Mouse (Mus musculus) layer of hippocampus, postnatal 36 days (tissue): ENCODE measurements around the gene Skil. TPM values are rescaled to one million over a fixed set of nuclear protein-coding genes. Genes with fewer than 3 reads are reported as not detected.
"Not testable (repeated sequence)": the region's sequence is repeated elsewhere in the genome, so short reads cannot be mapped to it uniquely, and the experiment has no call there.

Experiments used
- DNase-seq, 2 experiments: peaks; one replicate each; pipeline ENCODE4 v3.0.0; 2022
- total RNA-seq, 2 experiments: library from RNA; stranded (reverse); gene quantifications; 2 replicates each; pipeline ENCODE4 v1.2.3; 2021

The Skil gene
- total RNA-seq, 2 experiments from 2014 or later: 74.5 to 74.6 TPM

DNA sequence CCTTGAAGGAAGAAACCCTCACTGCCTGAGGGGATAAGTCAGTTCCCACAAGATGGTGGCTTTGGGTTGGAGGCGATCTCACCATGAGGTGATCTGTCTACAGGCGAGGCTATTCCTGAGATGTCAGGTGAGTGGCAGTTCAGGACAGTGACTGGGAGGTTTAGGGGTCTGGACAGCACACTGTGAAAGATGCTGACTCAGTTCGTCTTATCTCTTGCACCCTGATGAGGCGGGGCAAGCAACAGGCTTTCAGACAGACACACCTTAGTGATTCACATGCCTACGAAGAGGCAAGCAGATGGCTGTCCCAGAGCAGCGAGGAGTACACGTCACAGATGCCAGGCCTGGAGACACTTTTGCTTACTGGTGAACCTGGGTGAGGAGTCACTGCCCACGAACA, 39.4 kb downstream of the Skil start:
- DNase-seq: no peak

DNA sequence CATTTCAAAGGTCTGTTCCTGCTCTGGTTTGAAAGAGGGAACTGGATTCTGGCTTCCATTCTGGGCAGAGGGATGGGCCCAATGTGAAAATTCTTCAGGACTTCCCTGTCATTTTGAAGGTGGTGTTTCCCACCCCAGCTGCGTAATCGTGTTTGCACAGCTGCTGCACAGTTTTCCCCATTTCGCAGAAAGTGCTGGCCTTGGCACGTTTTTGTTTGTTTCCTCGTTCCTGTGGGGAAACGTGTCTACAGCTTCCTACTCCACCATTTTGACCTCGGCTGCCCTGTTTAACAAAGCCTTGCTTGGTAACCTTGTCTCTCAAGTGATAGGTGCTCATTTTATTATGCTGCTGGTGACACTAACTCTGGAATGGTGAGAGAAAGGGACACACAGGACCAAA, 39.8 kb downstream of the Skil start:
- no peak for DNase-seq

DNA sequence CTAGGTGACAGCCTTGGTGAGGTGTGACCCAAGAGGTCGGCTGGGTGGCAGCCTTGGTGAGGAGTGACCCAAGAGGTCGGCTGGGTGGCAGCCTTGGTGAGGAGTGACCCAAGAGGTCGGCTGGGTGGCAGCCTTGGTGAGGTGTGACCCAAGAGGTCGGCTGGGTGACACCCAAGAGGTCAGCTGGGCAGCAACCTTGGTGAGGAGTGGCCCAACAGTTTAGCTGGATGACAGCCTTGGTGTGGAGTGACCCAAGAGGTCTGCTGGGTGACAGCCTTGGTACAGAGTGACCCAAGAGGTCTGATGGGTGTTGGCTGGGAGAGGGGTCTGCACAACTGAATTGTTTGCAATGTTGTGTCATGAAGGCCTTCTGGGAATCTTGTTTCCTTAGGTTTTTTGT, 41.7 kb downstream of the Skil start:
- not testable (repeated sequence) for DNase-seq

- peak in 1 of 2 experiments; percentile 60 for DNase-seq
Observed at GRCm38 (mm10) chr3:31138454-31139424, 43.9 kb downstream of the Skil start.

- DNase-seq: no peak
Observed at GRCm38 (mm10) chr3:31141621-31142020, 46.8 kb downstream of the Skil start.

- not testable (repeated sequence) for DNase-seq
Observed at GRCm38 (mm10) chr3:31145222-31145621, 50.4 kb downstream of the Skil start.

DNA sequence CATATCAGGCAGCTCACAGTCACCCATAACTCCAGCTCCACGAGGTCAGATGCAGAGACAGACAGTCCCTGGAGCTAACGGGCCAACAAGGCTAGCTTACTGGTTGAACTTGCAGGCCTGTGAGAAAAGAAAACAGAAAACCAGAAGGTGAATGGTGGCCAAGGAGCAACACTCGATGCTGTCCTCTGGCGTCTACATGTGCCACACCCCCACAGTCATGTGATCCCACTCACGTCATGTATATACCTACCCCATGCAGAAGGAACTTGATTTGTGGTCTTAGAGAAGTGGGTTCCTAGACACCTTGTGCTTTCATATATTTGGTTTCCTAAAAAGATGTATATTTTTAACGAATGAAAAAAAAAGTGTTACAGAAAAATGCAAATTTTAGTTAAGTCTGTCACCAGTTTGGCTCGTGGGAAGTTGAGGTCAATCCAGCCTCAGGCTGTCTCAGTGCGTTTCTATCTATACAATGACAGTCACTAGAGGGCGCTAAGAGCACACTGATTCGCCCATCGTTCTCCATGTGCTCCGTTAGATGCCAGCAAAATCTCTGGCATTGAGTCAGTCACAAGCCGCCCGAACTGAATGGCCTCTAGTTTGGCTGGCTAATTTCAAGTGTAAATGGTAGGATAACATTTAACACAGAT, 50.9 kb downstream of the Skil start:
- DNase-seq: peak; percentile 66 to 71

DNA sequence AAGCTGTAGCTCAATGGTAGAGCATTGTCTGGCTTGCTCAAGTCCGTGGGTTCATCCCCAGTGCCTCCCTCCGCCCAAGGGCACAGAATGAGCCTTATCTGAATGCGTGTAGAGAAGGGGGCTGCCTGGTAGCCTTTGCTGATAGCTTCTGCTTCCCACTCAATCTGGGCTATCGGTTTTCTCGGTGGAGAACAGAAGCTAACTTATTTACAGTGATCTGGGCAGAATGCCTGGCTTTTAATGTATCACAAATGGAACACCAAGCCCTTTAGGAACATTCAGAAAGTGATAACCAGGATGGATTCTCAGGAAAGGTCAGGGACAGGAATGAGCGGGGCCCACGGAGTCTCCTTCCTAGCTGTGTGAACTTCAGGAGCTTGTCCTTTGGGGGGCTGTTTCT, 53.7 kb downstream of the Skil start:
- DNase-seq: no peak

DNA sequence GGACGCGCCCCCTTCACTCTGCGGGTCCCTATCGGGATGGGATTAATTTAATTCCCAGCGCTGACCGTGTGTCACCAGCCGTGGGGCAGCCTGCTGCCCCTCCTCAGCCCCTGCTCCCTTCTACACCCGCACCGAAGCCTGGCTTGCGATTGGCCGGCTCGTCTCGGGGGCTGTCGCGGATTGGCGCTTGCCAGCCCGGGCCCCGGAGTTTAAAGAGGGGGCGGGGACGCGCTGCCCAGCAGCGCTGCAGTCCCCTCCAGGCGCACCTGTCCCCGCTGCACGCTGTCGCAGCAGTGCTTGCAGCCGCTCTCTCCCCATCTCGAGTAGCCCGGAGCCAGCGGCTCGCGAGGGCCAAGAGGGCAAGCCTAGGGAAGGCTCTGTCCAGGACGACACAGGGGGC, 54.8 kb downstream of the Skil start, which contains the start of gene Cldn11:
Gene Cldn11, plus strand, starts transcription at position 215 of the 400 bp plus-strand sequence.
- DNase-seq: peak; percentile 41 to 56

DNA sequence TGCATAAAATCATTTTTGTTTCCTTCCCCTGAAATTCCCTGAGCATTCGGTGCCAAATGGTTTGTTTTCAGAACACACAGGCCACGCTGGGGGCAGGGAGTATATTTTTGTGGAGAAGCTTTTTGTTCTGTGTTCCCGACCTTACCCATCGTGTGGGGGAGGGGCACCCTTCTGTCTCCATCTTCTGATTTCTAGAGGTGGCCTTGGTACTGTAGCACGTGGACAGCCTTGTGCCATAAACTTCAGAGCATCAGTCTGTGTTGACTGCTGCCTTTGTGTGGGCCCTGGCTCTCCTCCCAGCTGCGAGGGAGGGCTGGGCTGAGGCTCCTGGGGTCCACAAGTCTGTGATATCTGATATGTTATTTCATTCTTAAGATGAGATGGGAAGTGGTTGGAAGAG, 57.2 kb downstream of the Skil start:
- DNase-seq: peak; percentile 38 to 48

- no peak for DNase-seq
Observed at GRCm38 (mm10) chr3:31156126-31156525, 61.3 kb downstream of the Skil start.

DNA sequence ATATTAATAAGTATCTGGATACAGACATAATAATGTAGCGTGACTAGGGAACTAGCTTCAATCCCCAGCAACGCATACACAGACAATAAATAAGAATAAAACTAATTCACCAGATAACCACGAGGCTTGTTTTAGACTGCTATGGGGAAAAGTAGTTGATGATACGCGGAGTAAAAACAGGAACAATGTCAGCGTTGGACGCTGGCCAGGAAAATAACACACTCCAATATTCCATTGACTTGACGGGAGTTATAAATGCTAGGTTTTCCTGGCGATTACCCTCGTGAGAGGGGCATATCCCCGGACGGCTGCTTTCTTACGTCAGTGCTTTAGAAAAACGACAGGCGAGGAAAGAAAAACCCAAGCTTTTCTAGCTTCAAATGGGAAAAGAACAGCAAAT, 62.9 kb downstream of the Skil start:
- no peak for DNase-seq

GRCm38 (mm10) chr3:31160046-31160445, 65.2 kb downstream of the Skil start:
- no peak for DNase-seq

DNA sequence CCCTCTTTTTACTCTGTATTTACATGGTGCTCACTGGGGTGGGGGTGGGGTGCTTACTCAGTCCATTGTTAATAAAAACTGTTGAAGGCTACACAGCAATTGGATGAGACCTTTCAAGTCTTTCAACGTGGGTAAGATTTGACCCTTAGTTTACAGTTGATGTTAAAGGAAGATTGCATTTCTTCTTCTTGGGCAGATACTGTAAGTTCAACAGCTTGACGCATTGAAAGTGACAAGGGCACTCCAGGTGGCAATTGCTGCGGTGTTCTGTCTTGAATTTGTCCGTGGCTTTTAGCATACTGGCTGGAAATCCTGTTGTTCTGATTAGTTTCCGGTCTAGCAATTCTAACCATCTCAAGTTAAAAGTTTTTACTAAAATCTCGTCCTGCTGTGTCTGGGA, 66.5 kb downstream of the Skil start:
- DNase-seq: no peak

DNA sequence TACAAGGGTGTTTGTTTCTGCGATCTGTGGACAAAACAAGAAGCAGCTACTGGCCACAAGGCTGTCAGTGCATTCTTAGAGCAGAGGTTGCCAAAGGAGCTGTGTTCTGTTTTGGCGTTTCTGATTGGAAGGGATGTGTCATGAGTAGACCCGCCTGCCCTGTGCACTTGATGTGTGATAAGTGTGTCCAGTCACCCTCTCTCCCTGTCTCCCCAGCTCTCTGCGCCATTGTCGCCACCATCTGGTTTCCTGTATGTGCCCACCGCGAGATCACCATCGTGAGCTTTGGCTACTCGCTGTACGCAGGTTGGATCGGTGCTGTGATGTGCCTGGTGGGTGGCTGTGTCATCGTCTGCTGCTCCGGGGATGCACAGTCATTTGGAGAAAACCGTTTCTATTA, 68.0 kb downstream of the Skil start:
- DNase-seq: no peak

GRCm38 (mm10) chr3:31165803-31166202, 70.9 kb downstream of the Skil start:
- DNase-seq: no peak

GRCm38 (mm10) chr3:31166365-31166871, 71.6 kb downstream of the Skil start:
- peak; percentile 50 to 58 for DNase-seq

Other genes with a start within 250 kb of the Skil start
- gene Gpr160, start 239.1 kb upstream of the Skil start, total RNA-seq: 1 to 10 TPM in 1 of 2 experiments, not detected in 1; 1.1 TPM
- 10 to 100 TPM; 41.6 to 45.3 TPM for gene Phc3, start 125.6 kb upstream of the Skil start, total RNA-seq
- gene Prkci, start 99.3 kb upstream of the Skil start, total RNA-seq: 10 to 100 TPM; 62.9 to 67.3 TPM
- 100 to 1,000 TPM; 200 to 204 TPM for gene Cldn11, start 54.9 kb downstream of the Skil start, total RNA-seq
- 10 to 100 TPM; 85.1 to 89.4 TPM for gene Slc7a14, start 215.3 kb downstream of the Skil start, total RNA-seq